Mouse (Mus musculus): ENCODE data around the gene Hs3st3b1. TPM values are rescaled to one million over a fixed set of nuclear protein-coding genes. Genes with fewer than 3 reads are reported as not detected.

The Hs3st3b1 gene
- polyA plus RNA-seq, 1 experiment = 9.3 TPM

- no peak for DNase-seq
- no peak for TF ChIP-seq CTCF (IDR thresholded peaks at IDR 0.05; ENCODE audit: borderline replicate concordance, control insufficient read depth, extremely low read depth, insufficient read depth, low read length, poor library complexity)
- TF ChIP-seq POLR2A (IDR thresholded peaks at IDR 0.05; ENCODE audit: control insufficient read depth, extremely low read depth, insufficient read depth, low read length, poor library complexity) = no peak
- WGBS = 95% methylated on average over 4 of the region's 4 CpGs
- Histone ChIP-seq H3K36me3 (ENCODE audit: control insufficient read depth, insufficient read depth, low read length) (no peaks in the 10 kb centered on the region), H3K27me3 (ENCODE audit: control insufficient read depth, insufficient read depth, low read length) (no peaks in the 10 kb centered on the region), H3K27ac (ENCODE audit: control insufficient read depth, insufficient read depth, low read length) (no peak overlapping the region), H3K4me3 (ENCODE audit: control insufficient read depth, insufficient read depth, low read length) (no peak overlapping the region), H3K4me1 (replicated peaks; ENCODE audit: control insufficient read depth, insufficient read depth, low read length) (no peaks in the 10 kb centered on the region)
Measured at GRCm38 (mm10) chr11:63878616-63879015, 43.5 kb downstream of the Hs3st3b1 start.

DNA sequence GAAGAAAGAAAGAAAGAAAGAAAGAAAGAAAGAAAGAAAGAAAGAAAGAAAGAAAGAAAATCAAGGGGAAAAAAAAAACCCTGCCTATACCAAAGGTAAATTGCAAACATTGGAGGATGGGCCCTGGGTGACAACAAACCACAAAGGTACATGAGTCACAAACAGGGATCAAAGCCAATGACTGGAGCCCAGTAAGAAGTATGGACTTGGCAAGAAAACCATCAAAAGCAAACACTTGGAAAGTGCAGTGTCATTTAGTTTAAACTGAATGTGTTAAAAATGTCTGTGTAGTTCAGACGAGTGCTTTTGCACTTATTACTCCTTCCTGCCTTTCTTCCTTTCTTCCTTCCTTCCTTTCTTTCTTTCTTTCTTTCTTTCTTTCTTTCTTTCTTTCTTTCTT is 59.3 kb downstream of the Hs3st3b1 start:
- no peak overlapping the region for H3K4me3 ChIP-seq (ENCODE audit: control insufficient read depth, insufficient read depth, low read length)
- no peak overlapping the region for H3K27ac ChIP-seq (ENCODE audit: control insufficient read depth, insufficient read depth, low read length)
- TF ChIP-seq POLR2A (IDR thresholded peaks at IDR 0.05; ENCODE audit: control insufficient read depth, extremely low read depth, insufficient read depth, low read length, poor library complexity) (no peak), CTCF (IDR thresholded peaks at IDR 0.05; ENCODE audit: borderline replicate concordance, control insufficient read depth, extremely low read depth, insufficient read depth, low read length, poor library complexity) (no peak)
- no peaks in the 10 kb centered on the region for H3K36me3 ChIP-seq (ENCODE audit: control insufficient read depth, insufficient read depth, low read length)
- H3K27me3 ChIP-seq (ENCODE audit: control insufficient read depth, insufficient read depth, low read length) = no peaks in the 10 kb centered on the region
- H3K4me1 ChIP-seq (replicated peaks; ENCODE audit: control insufficient read depth, insufficient read depth, low read length) = no peaks in the 10 kb centered on the region
- DNase-seq = no peak
- 3% methylated on average over 1 of the region's 1 CpGs for WGBS

GRCm38 (mm10) chr11:63861982-63862381 is 60.1 kb downstream of the Hs3st3b1 start:
- Histone ChIP-seq H3K27me3 (ENCODE audit: control insufficient read depth, insufficient read depth, low read length) (no peaks in the 10 kb centered on the region), H3K4me3 (ENCODE audit: control insufficient read depth, insufficient read depth, low read length) (no peak overlapping the region), H3K4me1 (replicated peaks; ENCODE audit: control insufficient read depth, insufficient read depth, low read length) (no peaks in the 10 kb centered on the region), H3K27ac (ENCODE audit: control insufficient read depth, insufficient read depth, low read length) (no peak overlapping the region), H3K36me3 (ENCODE audit: control insufficient read depth, insufficient read depth, low read length) (no peaks in the 10 kb centered on the region)
- 87% methylated on average over 1 of the region's 1 CpGs for WGBS
- TF ChIP-seq CTCF (IDR thresholded peaks at IDR 0.05; ENCODE audit: borderline replicate concordance, control insufficient read depth, extremely low read depth, insufficient read depth, low read length, poor library complexity) = no peak
- no peak for TF ChIP-seq POLR2A (IDR thresholded peaks at IDR 0.05; ENCODE audit: control insufficient read depth, extremely low read depth, insufficient read depth, low read length, poor library complexity)
- DNase-seq = no peak

- WGBS = 91% methylated on average over 6 of the region's 6 CpGs
- no peak for TF ChIP-seq POLR2A (IDR thresholded peaks at IDR 0.05; ENCODE audit: control insufficient read depth, extremely low read depth, insufficient read depth, low read length, poor library complexity)
- TF ChIP-seq CTCF (IDR thresholded peaks at IDR 0.05; ENCODE audit: borderline replicate concordance, control insufficient read depth, extremely low read depth, insufficient read depth, low read length, poor library complexity) = no peak
- H3K4me1 ChIP-seq (replicated peaks; ENCODE audit: control insufficient read depth, insufficient read depth, low read length) = no peaks in the 10 kb centered on the region
- DNase-seq = no peak
- no peak overlapping the region for H3K4me3 ChIP-seq (ENCODE audit: control insufficient read depth, insufficient read depth, low read length)
- no peaks in the 10 kb centered on the region for H3K27me3 ChIP-seq (ENCODE audit: control insufficient read depth, insufficient read depth, low read length)
- H3K27ac ChIP-seq (ENCODE audit: control insufficient read depth, insufficient read depth, low read length) = no peak overlapping the region
- H3K36me3 ChIP-seq (ENCODE audit: control insufficient read depth, insufficient read depth, low read length) = no peaks in the 10 kb centered on the region
Measured at GRCm38 (mm10) chr11:63851041-63851730, 70.9 kb downstream of the Hs3st3b1 start.

DNA sequence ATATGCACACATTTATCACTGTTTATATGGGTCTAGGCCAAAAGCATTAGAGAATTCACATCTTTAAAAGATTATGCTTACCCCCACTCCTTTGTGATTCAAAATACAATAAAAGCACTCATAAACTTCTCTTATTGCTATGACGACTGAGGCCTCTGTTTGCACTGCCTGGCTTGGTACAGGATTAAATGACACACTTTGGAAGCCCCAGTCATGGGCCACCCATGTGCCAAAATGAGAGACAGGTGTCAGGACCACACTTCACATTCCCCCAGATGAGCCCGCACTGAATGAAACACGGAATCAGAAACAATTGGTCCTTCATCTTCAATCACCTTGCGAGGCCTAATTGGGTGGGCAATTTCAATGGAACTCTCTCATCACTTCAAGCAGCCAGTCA is 71.8 kb downstream of the Hs3st3b1 start:
- 96% methylated on average over 4 of the region's 4 CpGs for WGBS
- Histone ChIP-seq H3K4me1 (replicated peaks; ENCODE audit: control insufficient read depth, insufficient read depth, low read length) (no peaks in the 10 kb centered on the region), H3K27ac (ENCODE audit: control insufficient read depth, insufficient read depth, low read length) (no peak overlapping the region), H3K36me3 (ENCODE audit: control insufficient read depth, insufficient read depth, low read length) (no peaks in the 10 kb centered on the region), H3K27me3 (ENCODE audit: control insufficient read depth, insufficient read depth, low read length) (no peaks in the 10 kb centered on the region), H3K4me3 (ENCODE audit: control insufficient read depth, insufficient read depth, low read length) (no peak overlapping the region)
- TF ChIP-seq POLR2A (IDR thresholded peaks at IDR 0.05; ENCODE audit: control insufficient read depth, extremely low read depth, insufficient read depth, low read length, poor library complexity) (no peak), CTCF (IDR thresholded peaks at IDR 0.05; ENCODE audit: borderline replicate concordance, control insufficient read depth, extremely low read depth, insufficient read depth, low read length, poor library complexity) (no peak)
- DNase-seq = no peak

- Histone ChIP-seq H3K27ac (ENCODE audit: control insufficient read depth, insufficient read depth, low read length) (no peak overlapping the region), H3K4me3 (ENCODE audit: control insufficient read depth, insufficient read depth, low read length) (no peak overlapping the region), H3K36me3 (ENCODE audit: control insufficient read depth, insufficient read depth, low read length) (no peaks in the 10 kb centered on the region), H3K4me1 (replicated peaks; ENCODE audit: control insufficient read depth, insufficient read depth, low read length) (no peaks in the 10 kb centered on the region), H3K27me3 (ENCODE audit: control insufficient read depth, insufficient read depth, low read length) (no peaks in the 10 kb centered on the region)
- TF ChIP-seq POLR2A (IDR thresholded peaks at IDR 0.05; ENCODE audit: control insufficient read depth, extremely low read depth, insufficient read depth, low read length, poor library complexity) (no peak), CTCF (IDR thresholded peaks at IDR 0.05; ENCODE audit: borderline replicate concordance, control insufficient read depth, extremely low read depth, insufficient read depth, low read length, poor library complexity) (no peak)
- no peak for DNase-seq
- WGBS = no CpG with 5 or more reads among the region's 6 CpGs
Measured at GRCm38 (mm10) chr11:63845379-63845778, 76.7 kb downstream of the Hs3st3b1 start.

DNA sequence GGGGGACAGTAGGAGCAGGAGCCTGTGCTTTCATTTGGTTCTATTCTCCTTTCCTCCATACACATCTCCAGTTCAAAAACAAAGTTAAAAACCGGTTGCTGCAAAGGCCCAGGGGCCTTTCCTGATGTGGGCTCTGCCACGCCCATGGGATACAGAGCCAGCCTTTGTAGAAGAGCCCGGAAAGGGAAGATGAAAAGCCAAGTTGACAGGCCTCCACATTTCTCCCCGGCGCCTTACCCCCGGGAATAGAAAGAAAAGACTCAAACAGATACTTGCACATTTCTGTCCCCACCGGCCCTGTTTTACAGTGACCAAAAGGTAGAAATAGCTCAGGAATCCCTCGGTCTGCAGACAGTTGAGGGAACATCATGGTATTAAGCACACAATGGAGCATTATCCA is 77.4 kb downstream of the Hs3st3b1 start:
- Histone ChIP-seq H3K27me3 (ENCODE audit: control insufficient read depth, insufficient read depth, low read length) (no peaks in the 10 kb centered on the region), H3K4me3 (ENCODE audit: control insufficient read depth, insufficient read depth, low read length) (no peak overlapping the region), H3K4me1 (replicated peaks; ENCODE audit: control insufficient read depth, insufficient read depth, low read length) (no peaks in the 10 kb centered on the region), H3K27ac (ENCODE audit: control insufficient read depth, insufficient read depth, low read length) (no peak overlapping the region), H3K36me3 (ENCODE audit: control insufficient read depth, insufficient read depth, low read length) (no peaks in the 10 kb centered on the region)
- TF ChIP-seq CTCF (IDR thresholded peaks at IDR 0.05; ENCODE audit: borderline replicate concordance, control insufficient read depth, extremely low read depth, insufficient read depth, low read length, poor library complexity) = no peak
- no peak for TF ChIP-seq POLR2A (IDR thresholded peaks at IDR 0.05; ENCODE audit: control insufficient read depth, extremely low read depth, insufficient read depth, low read length, poor library complexity)
- WGBS = 75% methylated on average over 8 of the region's 8 CpGs
- DNase-seq = no peak
